Mouse (Mus musculus): ENCODE data around the gene Prkcq. TPM values are rescaled to one million over a fixed set of nuclear protein-coding genes. Genes with fewer than 3 reads are reported as not detected.
A peak's percentile ranks its signal among the peaks of the same experiment; 100 is the strongest.

Gene Prkcq
- polyA plus RNA-seq, 1 experiment from 2014 or later: 2.8 TPM

GRCm38 (mm10) chr2:11329407-11330224, 157.7 kb downstream of the Prkcq start:
- no peaks in the 10 kb centered on the region for H3K9me3 ChIP-seq (ENCODE audit: control insufficient read depth, low read length)
- no peaks in the 10 kb centered on the region; the same call in 1 of the 2 replicates for H3K4me1 ChIP-seq (replicated peaks; ENCODE audit: control insufficient read depth, insufficient read depth, low read length)
- H3K9ac ChIP-seq (ENCODE audit: low read length): no peak overlapping the region
- H3K4me3 ChIP-seq (ENCODE audit: low read depth, low read length): no peak overlapping the region
- DNase-seq (ENCODE audit: low spot score): no peak
- no peaks in the 10 kb centered on the region for H3K36me3 ChIP-seq (ENCODE audit: control insufficient read depth, insufficient read depth, low read length)
- ATAC-seq (replicated peaks; ENCODE audit: low FRiP score, low TSS enrichment, low read depth): no peak
- no peaks in the 10 kb centered on the region for H3K27me3 ChIP-seq (replicated peaks; ENCODE audit: control insufficient read depth, insufficient read depth, low read length)
- no peak overlapping the region for H3K4me2 ChIP-seq (ENCODE audit: low read length)
- no peak overlapping the region for H3K27ac ChIP-seq (ENCODE audit: low read depth)
- WGBS: 31% methylated on average over 10 of the region's 10 CpGs

GRCm38 (mm10) chr2:11331528-11332446, 159.9 kb downstream of the Prkcq start:
- no peaks in the 10 kb centered on the region for H3K9me3 ChIP-seq (ENCODE audit: control insufficient read depth, low read length)
- H3K4me2 ChIP-seq (ENCODE audit: low read length): no peak overlapping the region
- ATAC-seq (replicated peaks; ENCODE audit: low FRiP score, low TSS enrichment, low read depth) (peak; percentile 82), DNase-seq (ENCODE audit: low spot score) (peak; percentile 91)
- no peaks in the 10 kb centered on the region for H3K36me3 ChIP-seq (ENCODE audit: control insufficient read depth, insufficient read depth, low read length)
- H3K4me1 ChIP-seq (replicated peaks; ENCODE audit: control insufficient read depth, insufficient read depth, low read length): no peaks in the 10 kb centered on the region; the same call in 1 of the 2 replicates
- no peak overlapping the region for H3K9ac ChIP-seq (ENCODE audit: low read length)
- 26% methylated on average over 11 of the region's 11 CpGs for whole genome bisulfite sequencing
- no peak overlapping the region for H3K4me3 ChIP-seq (ENCODE audit: low read depth, low read length)
- H3K27ac ChIP-seq (ENCODE audit: low read depth): no peak overlapping the region
- no peaks in the 10 kb centered on the region for H3K27me3 ChIP-seq (replicated peaks; ENCODE audit: control insufficient read depth, insufficient read depth, low read length)

- DNase-seq (ENCODE audit: low spot score): no peak
- H3K4me3 ChIP-seq (ENCODE audit: low read depth, low read length): no peak overlapping the region
- H3K4me2 ChIP-seq (ENCODE audit: low read length): no peak overlapping the region
- ATAC-seq (replicated peaks; ENCODE audit: low FRiP score, low TSS enrichment, low read depth): no peak
- H3K27ac ChIP-seq (ENCODE audit: low read depth): no peak overlapping the region
- H3K9ac ChIP-seq (ENCODE audit: low read length): no peak overlapping the region
- H3K4me1 ChIP-seq (replicated peaks; ENCODE audit: control insufficient read depth, insufficient read depth, low read length): no peaks in the 10 kb centered on the region; the same call in 1 of the 2 replicates
- no peaks in the 10 kb centered on the region for H3K9me3 ChIP-seq (ENCODE audit: control insufficient read depth, low read length)
- no peaks in the 10 kb centered on the region for H3K27me3 ChIP-seq (replicated peaks; ENCODE audit: control insufficient read depth, insufficient read depth, low read length)
- 77% methylated on average over 4 of the region's 4 CpGs for WGBS
- no peaks in the 10 kb centered on the region for H3K36me3 ChIP-seq (ENCODE audit: control insufficient read depth, insufficient read depth, low read length)
Observed at GRCm38 (mm10) chr2:11332469-11332868, 160.6 kb downstream of the Prkcq start.

GRCm38 (mm10) chr2:11333301-11334017, 161.6 kb downstream of the Prkcq start:
- H3K4me1 ChIP-seq (replicated peaks; ENCODE audit: control insufficient read depth, insufficient read depth, low read length): no peaks in the 10 kb centered on the region; the same call in 1 of the 2 replicates
- 58% methylated on average over 14 of the region's 14 CpGs for WGBS
- H3K27me3 ChIP-seq (replicated peaks; ENCODE audit: control insufficient read depth, insufficient read depth, low read length): no peaks in the 10 kb centered on the region
- DNase-seq (ENCODE audit: low spot score) (no peak), ATAC-seq (replicated peaks; ENCODE audit: low FRiP score, low TSS enrichment, low read depth) (no peak)
- H3K27ac ChIP-seq (ENCODE audit: low read depth): no peak overlapping the region
- H3K4me2 ChIP-seq (ENCODE audit: low read length): no peak overlapping the region
- no peaks in the 10 kb centered on the region for H3K9me3 ChIP-seq (ENCODE audit: control insufficient read depth, low read length)
- no peaks in the 10 kb centered on the region for H3K36me3 ChIP-seq (ENCODE audit: control insufficient read depth, insufficient read depth, low read length)
- no peak overlapping the region for H3K4me3 ChIP-seq (ENCODE audit: low read depth, low read length)
- H3K9ac ChIP-seq (ENCODE audit: low read length): no peak overlapping the region

GRCm38 (mm10) chr2:11336320-11336719, 164.4 kb downstream of the Prkcq start:
- no peaks in the 10 kb centered on the region for H3K9me3 ChIP-seq (ENCODE audit: control insufficient read depth, low read length)
- H3K36me3 ChIP-seq (ENCODE audit: control insufficient read depth, insufficient read depth, low read length): no peaks in the 10 kb centered on the region
- ATAC-seq (replicated peaks; ENCODE audit: low FRiP score, low TSS enrichment, low read depth) (0 out of 2 replicates have a peak, but pooled peaks have one; percentile 53), DNase-seq (ENCODE audit: low spot score) (no peak)
- no peak overlapping the region for H3K9ac ChIP-seq (ENCODE audit: low read length)
- WGBS: 33% methylated on average over 8 of the region's 8 CpGs
- no peak overlapping the region for H3K4me2 ChIP-seq (ENCODE audit: low read length)
- H3K4me1 ChIP-seq (replicated peaks; ENCODE audit: control insufficient read depth, insufficient read depth, low read length): no peaks in the 10 kb centered on the region
- H3K4me3 ChIP-seq (ENCODE audit: low read depth, low read length): no peak overlapping the region
- H3K27me3 ChIP-seq (replicated peaks; ENCODE audit: control insufficient read depth, insufficient read depth, low read length): no peaks in the 10 kb centered on the region
- no peak overlapping the region for H3K27ac ChIP-seq (ENCODE audit: low read depth)

- no peak overlapping the region for H3K4me2 ChIP-seq (ENCODE audit: low read length)
- no peaks in the 10 kb centered on the region for H3K9me3 ChIP-seq (ENCODE audit: control insufficient read depth, low read length)
- H3K27me3 ChIP-seq (replicated peaks; ENCODE audit: control insufficient read depth, insufficient read depth, low read length): no peaks in the 10 kb centered on the region
- H3K9ac ChIP-seq (ENCODE audit: low read length): no peak overlapping the region
- WGBS: 71% methylated on average over 14 of the region's 14 CpGs
- H3K36me3 ChIP-seq (ENCODE audit: control insufficient read depth, insufficient read depth, low read length): no peaks in the 10 kb centered on the region
- ATAC-seq (replicated peaks; ENCODE audit: low FRiP score, low TSS enrichment, low read depth) (no peak), DNase-seq (ENCODE audit: low spot score) (no peak)
- H3K4me1 ChIP-seq (replicated peaks; ENCODE audit: control insufficient read depth, insufficient read depth, low read length): no peaks in the 10 kb centered on the region
- no peak overlapping the region for H3K4me3 ChIP-seq (ENCODE audit: low read depth, low read length)
- no peak overlapping the region for H3K27ac ChIP-seq (ENCODE audit: low read depth)
Observed at GRCm38 (mm10) chr2:11338931-11339839, 167.3 kb downstream of the Prkcq start.

GRCm38 (mm10) chr2:11344691-11345090, 172.8 kb downstream of the Prkcq start:
- no peak for DNase-seq (ENCODE audit: low spot score)
- Histone ChIP-seq H3K4me2 (ENCODE audit: low read length) (no peak overlapping the region), H3K9ac (ENCODE audit: low read length) (no peak overlapping the region), H3K27ac (ENCODE audit: low read depth) (no peak overlapping the region), H3K36me3 (ENCODE audit: control insufficient read depth, insufficient read depth, low read length) (no peaks in the 10 kb centered on the region), H3K4me1 (replicated peaks; ENCODE audit: control insufficient read depth, insufficient read depth, low read length) (no peaks in the 10 kb centered on the region), H3K9me3 (ENCODE audit: control insufficient read depth, low read length) (no peaks in the 10 kb centered on the region), H3K27me3 (replicated peaks; ENCODE audit: control insufficient read depth, insufficient read depth, low read length) (no peaks in the 10 kb centered on the region), H3K4me3 (ENCODE audit: low read depth, low read length) (no peak overlapping the region)
- WGBS: 98% methylated on average over 3 of the region's 3 CpGs
- ATAC-seq (replicated peaks; ENCODE audit: low FRiP score, low TSS enrichment, low read depth): no peak
